Mouse (Mus musculus) right cerebral cortex, adult 18-20 months (tissue): ENCODE measurements around the gene Ces1e.
A peak's percentile ranks its signal among the peaks of the same experiment; 100 is the strongest.
"Not testable (repeated sequence)": the region's sequence is repeated elsewhere in the genome, so short reads cannot be mapped to it uniquely, and the experiment has no call there.

Experiments used
- DNase-seq: peaks from one replicate; pipeline ENCODE4 v3.0.0; 2022; ENCODE audit warnings: mixed read lengths

The Ces1e gene

DNA sequence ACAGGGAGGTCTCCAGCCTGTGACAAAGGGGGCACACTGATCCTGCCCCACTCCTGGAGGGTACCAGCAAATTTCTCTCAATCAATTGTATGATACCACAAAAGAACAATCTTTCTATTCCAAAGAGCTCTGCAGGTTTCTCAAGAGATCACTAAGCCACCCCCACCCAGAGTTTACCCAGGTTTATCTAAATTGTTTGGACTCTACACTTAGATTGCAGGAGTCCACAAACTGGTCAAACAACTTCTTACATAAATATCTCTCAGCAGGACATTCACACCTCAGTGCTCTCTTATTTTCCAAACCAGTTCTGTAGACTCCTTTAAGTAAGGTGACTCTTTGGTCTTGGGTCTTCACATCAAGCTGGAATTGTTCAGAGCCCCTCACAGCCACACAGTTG is at the start of gene Ces1e:
Ces1e (minus strand) TSS at position 174 of the 400 bp plus-strand sequence.
- no peak for DNase-seq

DNA sequence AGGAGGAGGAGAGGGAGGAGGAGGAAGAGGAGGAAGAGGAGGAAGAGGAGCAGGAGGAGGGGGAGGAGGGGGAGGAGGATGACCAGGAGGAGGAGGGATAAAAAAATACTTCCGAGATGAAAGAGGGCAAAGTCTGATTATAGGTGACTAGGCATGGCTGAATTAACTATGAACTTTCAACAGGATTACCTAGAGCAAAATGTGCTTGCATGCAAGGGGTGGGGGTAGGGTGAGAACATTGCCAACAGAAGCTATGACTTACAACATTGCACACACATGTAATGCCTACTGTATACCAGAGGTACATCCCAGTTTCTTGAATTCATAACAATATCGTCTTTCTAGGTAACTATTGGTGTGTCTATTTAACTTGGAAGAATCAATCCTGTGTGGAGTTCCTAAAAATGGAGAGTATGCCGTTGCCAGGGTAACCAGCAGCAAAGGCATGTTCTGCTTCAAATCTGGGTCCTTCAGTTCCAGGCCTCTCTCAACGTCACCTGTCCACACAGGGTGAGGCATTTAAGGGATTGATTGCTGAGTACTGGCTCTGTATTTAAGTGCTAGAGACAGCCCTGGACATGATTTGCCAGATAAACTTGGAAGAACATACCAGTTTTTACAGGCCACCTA is 48.9 kb upstream of the Ces1e start:
- no peak for DNase-seq

DNA sequence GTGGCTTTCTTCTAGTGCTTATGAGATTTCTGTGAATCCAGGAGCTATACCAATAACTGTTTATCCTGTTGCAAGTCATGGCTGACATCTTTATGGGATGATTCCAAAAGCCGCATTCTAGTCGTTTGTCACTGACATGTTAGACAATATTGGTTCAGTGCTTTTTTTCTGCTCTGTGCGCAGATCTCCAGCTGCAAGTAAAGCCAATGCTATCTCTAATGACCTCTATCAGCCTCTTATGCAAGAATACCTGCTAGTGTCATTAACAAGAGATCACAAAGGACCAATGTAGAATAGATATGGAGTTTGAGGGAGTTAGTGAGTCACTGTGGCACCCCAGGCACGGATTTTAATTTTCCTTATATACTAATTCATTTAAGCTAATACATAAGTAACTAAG is 45.2 kb upstream of the Ces1e start:
- DNase-seq = no peak

DNA sequence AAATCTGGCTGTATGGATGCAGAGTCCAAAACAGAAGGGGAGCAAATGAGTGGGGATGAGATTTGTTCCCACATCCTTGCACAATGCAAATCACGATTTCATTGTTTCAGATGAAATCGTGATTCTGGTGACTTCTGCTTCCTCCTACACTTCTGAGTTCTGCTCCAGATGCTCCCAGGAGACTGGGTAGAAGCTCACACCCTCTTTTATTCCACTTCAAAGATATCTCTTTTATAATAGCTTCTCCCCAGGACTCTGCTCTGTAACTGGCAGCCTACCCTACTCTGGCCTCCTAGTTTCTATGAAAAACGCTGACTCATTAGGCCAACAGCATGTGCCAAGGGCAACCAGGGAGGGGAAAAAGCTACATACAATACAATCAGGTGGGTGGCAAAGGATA is 43.9 kb upstream of the Ces1e start:
- peak; percentile 59 for DNase-seq

DNA sequence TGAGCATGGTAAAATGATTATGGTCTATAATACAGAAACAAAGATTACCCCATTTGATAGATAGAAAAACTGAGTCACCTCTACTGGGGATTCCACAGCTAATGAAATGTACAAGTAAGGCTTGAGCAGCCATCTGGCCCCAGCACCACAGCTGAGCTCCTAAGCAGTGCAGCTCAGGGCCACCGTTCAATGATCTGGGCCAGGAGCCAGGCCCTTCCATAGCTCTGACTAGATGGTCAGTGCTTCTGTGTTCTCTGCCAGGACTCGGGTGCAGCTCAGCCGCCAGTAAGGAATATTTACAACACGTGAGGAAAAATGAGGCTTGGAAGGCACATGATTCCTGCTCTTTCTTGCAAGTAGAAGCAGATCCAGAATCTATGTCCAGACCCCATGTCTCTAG is 43.3 kb upstream of the Ces1e start:
- no peak for DNase-seq

DNA sequence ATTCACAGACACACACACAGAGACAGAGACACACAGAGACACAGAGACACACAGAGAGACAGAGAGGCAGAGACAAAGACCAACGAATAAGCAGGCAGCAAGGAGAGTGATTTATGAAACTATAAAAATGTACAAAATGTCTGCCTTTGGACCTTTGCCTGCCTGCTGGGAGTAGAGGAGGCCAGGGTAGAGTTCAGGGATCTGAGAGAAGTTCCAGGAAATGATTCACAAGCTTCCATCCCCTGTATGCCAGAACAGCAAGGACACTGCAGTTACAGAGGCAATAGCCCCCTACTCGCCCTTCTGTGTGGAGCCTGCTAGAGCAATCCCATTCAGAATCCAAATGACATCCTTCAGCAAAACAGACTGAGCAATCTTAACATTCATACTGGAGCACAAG is 32.0 kb upstream of the Ces1e start:
- DNase-seq = no peak

DNA sequence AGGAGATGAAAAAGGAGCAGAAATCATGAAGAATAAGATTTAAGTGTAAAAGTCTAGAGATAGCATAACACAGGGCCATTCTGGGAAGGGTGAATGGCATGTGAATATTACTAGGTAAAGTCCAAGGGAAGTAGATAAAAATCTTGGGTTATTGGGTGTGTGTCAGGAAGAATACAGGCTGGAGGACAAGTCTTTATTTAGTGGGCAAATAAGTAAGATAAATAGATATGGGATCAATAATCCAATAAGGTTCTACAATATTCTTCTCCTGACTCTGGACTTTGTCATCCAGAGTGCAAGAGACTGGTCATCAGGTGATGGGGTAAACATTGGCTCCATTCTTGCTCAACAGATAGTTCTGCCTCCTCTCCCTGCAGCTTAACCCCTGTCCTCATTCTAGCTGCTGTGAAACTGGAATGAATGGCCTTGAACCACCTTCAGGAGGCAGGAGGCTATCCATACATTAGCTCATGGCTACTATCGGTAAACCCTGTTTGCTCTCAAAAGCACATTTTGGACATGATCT is 23.0 kb upstream of the Ces1e start:
- DNase-seq = no peak

DNA sequence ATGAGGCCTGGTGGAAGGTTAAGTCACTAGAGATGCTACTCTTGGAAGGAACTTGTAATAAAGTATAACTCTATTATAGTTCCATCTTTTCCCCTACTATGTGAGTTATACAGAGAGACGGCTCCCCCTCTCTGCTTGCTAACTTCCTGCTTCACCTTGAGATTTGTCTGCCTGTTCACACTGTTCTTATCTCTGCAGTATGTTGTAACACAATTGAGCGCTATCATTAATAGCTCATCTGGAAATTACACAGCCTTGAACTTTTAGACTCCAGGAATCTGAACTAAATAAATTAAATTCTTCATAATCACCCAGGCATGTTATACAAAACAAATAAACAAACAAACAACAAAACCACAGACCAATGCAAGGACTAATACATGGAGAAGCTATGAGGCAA is 16.6 kb upstream of the Ces1e start:
- DNase-seq = no peak

DNA sequence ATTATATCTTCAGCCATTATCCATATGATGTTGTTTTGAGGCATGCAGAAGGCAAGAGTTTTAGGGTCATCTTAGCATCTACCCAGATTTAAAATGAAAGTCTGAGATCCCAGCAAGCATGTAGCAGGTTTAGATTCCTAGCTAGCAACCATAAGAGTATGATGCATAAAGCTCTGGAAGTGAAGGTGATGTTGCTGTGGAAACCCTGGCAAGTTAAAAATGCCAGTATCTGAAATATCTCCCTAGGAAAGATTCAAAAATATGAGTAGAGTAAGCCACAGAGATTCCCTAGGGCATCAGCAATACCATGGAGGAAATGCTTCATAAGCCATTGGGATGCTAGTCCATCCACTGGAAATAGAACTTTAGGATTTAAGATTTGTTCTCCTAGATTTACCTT is 10.5 kb upstream of the Ces1e start:
- peak; percentile 4 for DNase-seq

DNA sequence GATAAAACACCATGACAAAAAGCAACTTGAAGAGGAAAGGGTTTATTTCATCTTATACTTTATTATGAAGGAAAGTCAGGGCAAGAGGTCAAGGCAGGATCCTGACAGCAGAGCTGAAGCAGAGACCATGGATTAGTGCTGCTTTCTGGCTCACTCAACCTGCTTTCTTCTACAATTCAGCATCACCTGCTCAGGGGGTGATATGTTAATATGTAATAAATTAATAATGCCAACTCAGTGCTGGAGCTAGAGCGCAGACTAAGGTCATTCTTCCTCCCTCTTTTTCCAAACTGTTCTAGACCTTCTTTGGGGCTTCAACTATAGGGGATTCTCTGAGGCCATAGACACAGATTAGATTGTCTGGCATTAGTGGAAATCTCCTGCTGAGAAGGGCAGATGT is 6.3 kb upstream of the Ces1e start:
- no peak for DNase-seq

DNA sequence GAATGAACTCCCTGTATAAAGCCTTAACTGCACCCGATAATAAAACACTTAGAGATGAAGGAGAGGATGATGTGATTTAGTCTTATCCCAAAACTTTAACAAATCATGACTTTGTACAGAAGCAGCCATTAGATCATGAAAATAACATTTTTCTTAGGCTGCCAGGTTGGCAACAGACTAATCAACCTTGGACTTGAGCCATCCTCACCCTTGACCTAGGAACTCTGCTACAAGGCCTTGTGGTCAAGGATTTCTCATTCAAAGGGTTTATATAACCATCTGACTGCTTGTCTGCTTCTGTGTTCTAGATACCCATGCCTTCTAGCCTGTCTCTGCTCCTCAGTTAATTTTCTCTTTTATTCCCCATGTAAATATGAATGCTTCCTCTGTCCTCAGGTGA is 5.3 kb upstream of the Ces1e start:
- DNase-seq = no peak

DNA sequence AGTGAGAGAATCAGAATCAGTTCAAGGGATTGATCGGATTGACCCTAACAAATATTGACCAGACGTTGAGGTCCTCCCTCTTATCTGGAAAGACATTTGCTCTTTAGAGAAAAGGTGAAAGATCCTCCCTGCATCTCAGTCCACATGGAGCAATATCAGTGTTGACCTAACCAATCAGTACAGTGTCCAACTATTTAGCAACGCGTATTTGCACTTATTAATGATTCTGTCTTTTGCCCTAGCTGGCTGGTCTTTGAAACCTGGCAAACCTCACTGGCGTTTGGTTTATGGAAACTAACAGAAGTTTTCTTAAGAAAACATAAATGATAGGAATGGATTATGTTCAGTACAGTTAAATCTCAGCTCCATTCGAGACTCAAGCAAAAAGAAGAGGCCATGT is 4.6 kb upstream of the Ces1e start:
- no peak for DNase-seq

DNA sequence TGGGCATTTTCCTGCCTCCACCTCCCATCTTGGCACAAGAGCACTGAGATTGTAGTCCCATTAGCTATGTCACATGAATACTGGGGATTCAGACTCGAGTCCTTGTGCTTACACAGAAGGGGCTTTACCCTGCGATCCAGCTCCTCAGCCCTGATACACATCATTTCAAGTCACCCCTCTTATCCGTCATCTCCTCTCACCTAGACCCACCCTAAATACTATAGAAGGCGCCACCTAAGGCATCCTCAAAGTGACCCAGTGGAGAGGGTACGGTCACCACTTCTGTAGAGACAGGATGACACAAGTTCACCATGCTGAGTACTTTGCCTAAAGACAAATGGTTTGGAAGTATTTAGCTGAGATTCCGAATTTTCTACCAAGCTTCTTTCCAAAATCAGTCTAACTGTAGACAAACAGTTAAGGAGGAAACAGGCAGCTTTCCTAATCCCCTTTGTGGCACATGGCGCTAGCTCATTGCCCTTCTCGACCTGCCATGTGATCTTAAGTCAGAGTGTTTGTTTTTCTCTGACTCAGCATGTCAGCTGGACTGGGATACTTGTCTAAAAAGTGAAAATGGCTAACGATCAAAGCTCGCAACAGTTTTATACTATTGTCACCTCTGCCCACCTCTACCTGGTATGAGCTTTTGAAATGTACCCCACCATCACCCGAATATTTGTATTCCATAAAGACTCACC is 597 bp downstream of the Ces1e start:
- no peak for DNase-seq

DNA sequence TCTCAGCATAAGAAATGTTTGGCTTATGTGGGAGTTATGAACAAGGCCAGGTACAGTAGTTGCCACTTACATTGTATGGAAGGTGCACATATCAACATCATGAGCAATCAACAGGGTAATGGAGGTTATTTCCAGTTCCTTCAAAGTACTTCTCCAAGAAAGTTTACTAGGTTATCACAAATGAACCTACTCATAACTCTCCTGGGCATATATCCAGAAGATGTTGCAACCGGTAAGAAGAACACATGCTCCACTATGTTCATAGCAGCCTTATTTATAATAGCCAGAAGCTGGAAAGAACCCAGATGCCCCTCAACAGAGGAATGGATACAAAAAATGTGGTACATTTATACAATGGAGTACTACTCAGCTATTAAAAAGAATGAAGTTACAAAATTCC is 2.9 kb downstream of the Ces1e start:
- not testable (repeated sequence) for DNase-seq

DNA sequence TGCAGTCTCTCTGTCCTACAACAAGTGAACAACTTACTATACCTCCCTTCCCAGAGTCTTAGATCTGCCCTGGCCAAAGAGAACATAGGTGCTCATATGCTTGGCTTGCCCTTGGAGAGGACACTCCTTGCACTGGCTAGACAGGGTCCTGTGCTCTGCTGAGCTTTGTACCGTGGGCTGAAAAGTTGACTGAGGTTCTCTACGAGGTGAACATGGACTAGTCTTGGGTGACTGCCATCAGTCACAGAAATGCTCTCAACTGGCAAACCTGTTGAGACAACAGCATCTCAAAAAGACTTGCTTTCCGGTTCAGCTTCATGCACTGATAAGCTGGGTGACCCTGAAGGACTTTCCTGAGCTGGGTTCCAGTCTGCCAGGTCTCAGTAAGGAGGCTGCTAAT is 7.5 kb downstream of the Ces1e start:
- no peak for DNase-seq

DNA sequence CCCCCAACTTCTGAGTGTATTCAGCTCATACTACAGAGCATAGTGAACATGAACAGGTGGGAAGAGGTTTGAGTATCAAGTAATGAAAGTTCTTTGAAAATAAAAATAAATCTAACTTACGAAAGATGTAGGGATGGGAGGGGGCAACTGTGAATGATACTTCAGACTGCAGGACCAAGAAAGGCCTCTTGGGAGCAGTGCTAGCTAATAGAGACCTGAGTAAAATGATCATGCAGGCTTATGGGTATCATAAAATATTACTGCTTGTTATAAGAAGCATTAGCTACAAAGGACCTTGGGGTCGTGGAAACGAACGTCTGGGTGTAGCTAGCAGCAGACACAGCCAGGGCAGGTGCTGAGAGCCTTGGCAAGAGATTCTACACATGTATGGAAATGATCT is 11.6 kb downstream of the Ces1e start:
- no peak for DNase-seq

DNA sequence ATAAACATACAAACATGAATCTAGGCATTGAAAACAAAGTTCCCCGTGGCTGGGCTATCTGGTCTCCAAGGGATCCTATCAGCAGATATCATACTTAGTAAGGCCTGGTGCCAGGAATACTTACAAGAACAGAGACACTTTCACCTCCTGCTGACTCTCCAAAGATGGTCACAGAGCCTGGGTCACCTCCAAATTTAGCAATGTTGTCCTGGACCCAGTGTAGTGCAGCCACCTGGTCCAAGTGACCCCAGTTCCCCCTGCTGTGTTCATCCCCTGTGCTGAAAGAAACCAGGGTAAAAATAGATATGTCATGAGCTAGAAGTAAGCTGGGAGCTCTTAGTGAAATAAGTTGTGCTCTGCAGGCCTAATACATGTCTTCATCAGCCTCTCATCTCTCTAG is 12.0 kb downstream of the Ces1e start:
- DNase-seq = no peak

DNA sequence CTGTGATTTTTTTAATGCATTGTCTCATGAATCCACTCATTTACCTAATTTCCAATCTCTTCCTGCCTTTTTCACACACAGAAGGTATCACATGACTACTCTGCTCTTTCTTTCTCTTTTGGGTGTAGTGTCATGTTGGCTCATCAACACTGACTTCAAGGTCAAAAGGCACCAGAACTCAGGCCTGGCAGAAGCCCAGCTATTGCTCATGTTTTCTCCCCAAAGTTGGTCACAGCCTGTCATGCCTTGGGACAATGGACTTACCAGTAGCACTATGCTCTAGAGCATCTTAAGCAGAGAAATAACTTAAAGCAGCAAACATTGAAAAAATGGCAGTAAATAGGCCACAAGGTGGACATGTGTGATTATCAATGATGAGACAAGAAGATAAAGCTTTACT is 18.3 kb downstream of the Ces1e start:
- no peak for DNase-seq

DNA sequence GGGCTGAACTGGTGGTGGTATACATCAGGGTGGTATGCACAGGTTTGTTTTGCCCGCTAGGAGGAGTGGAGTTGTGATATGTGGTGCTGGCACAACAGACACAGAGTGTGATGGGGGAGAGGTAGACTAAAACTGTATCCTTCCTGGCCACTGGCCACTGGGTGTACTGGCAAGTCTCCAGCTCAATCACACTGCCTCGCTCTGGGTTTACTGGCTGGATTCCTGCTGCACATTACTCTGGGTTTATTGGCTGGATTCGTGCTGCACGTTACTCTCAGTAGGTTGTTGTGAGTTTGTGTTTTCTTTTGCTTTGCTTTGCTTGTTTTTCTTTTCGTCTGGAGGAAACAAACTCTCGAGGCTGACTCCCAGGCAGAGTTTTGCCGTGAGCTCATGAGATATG is 30.3 kb downstream of the Ces1e start:
- not testable (repeated sequence) for DNase-seq

DNA sequence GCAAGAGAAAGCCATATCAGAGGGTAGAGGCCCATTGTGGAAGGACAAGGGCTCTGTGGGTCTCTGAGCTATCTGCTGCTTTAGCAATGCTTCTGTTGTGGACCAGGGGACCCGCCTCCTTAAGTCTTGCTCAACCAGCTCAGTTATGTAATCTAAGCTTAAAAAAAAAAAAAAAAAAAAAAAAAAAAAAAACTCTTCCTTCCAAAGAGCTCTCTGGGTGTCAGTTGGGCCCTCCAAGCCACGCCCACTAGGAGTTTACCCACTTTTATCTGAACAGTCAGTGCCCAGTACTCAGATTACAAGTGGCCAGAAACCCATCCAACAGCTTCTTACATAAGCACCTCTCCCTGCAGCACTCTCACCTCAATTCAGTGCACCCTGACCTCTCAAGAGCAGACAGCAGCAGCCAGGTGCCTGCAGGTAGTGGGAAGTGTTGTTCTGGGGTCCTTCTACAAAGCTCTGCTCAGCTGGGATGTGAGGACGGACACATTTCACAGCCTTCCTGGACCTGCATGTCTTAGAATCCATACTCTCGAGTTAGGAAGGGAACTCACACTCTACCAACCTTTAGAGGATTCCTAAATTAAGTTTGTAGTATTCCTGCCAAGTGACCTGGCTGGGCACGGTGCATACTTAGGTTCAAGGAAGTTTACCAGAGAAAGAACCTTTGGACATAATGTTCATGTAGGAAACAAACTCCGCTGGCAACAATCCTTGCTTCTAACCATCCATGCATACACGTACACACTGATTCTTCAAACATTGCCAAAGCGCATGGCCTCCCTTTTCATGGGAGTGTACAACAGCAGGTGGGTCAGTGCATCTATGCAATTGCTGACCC is 31.5 kb downstream of the Ces1e start, which contains the start of gene Ces1d:
Ces1d (minus strand) TSS at position 154 of the 841 bp plus-strand sequence.
- DNase-seq = no peak

DNA sequence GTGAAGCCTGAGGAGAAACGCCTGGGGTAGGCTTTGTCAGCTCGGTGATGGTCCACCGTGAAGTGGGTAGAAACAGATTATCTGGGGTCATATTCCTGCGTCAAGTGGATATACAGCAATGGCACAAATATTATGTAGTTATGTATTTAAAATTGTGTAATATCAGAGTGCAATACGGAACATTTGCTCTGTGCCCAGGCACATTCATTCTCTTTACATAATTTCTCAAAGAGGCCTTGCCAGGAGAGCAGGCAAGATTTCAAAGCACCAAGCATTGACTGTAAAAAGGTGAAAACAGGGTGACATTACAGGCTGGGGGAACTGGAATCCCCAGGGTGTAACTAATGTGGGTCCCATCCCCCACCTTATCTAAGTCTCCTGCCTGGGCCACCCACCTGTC is 33.0 kb downstream of the Ces1e start:
- DNase-seq = no peak

DNA sequence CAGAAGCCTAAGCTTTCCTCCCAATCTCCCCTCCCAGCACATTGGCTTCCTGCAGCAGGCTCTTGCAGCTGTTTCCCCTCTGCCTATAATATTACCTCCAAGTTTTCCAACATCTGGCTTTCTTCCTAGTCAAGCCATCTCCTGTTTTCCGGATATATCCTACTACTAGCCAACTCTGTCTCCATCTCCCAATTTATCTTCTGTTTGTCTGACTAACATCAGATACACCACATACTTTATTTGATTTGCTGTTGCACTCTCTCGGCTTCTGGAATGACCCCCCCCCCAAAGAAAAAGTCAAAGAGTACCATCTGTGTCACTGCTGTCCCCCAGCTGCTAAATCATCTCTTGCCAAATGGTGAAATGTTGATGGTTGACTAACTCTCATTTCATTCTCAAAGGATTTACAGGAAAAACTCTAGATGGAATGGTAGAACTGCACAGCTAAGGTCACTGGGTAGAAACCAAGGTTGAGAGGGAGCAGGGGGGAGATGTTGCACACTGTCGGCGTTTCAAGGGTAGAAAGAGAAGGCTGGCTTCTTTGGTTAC is 48.8 kb downstream of the Ces1e start:
- no peak for DNase-seq

DNA sequence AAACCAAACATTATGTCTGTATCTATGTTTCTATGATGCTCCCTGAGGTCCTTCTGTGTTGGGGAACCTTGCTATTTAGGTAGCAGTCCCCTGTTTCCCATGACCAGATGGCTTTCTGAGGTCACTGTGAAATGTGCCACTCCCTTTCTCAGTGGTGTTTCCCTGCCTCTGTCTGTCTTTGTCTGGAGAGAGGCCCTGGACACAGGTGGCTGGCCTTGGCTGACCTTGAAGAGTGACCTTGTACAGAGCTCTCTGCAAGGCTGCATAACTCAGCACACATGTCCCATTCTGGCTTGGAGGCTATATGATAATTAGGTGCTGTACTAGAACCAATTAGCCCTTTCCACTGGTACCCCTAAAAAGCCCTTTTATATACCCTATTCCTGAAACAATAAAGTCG is 52.8 kb downstream of the Ces1e start:
- no peak for DNase-seq
